Mouse (Mus musculus) hematopoietic stem cell, adult 5-6 weeks (primary cell): Measurements from ENCODE around the gene Gm45837. TPM values are rescaled to one million over a fixed set of nuclear protein-coding genes. Genes with fewer than 3 reads are reported as not detected.
A peak's percentile ranks its signal among the peaks of the same experiment; 100 is the strongest.

ENCODE experiments used
- ATAC-seq, 2 experiments: fragments of 125-278 bp in 1 of 2; replicated peaks in 1 of 2; 2 replicates each; pipeline ENCODE4 v1.8.0; 2016 to 2017; ENCODE audit warnings: inconsistent platforms in 2 of 2, mild to moderate bottlenecking in 2 of 2, moderate number of reproducible peaks in 2 of 2, low read depth in 1 of 2, moderate TSS enrichment in 1 of 2; ENCODE audit not compliant: low FRiP score in 2 of 2, poor library complexity in 2 of 2, severe bottlenecking in 2 of 2, insufficient read depth in 1 of 2, low TSS enrichment in 1 of 2
- total RNA-seq: library from RNA; stranded (forward); fragments of 172-1452, 232-1000 nt; gene quantifications from 2 replicates; pipeline ENCODE4 v1.2.3, GENCODE M21; 2017

Gm45837 gene
- total RNA-seq, 1 experiment from 2014 or later: 12.1 TPM

DNA sequence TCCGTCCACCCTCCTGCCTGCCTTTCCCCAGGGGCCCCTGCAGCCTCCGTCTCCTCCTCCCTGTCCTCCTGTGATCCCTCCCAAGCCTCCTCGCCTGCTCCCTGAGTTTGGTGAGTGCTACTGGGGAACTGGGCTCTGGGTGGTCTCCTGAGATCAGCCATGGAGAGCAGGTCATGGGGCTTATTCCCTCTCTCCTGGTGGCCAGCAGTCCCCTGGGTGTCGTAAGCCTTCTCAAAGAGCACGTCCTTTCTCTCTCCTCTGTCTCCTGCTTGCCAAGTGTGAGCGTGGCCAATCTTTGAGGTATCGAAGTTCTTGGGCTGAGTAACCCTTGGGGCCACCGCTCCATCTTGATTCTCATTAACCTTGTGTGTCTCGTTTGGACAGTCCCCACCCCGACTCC, 25.8 kb upstream of the Gm45837 start:
- no peak for ATAC-seq

DNA sequence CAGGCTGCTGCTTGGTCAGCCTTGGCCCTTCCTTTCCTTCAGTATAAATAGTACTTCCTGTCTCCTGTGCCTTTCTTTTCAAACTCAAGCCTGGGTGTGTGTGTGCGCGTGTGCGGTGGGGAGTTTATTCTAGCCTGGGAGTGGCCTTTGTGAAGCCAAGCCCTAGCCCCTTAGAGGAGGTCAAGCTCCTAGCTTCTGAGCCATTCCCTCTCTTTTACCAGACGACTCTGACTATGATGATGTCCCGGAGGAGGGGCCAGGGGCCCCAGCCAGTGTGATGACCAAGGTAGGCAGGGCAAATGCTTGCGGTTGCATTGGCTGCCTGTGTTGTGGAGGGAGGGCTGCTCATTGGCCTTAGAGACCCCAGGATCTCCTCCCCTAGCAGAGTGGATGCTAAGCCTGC, 25.4 kb upstream of the Gm45837 start:
- ATAC-seq: no peak

DNA sequence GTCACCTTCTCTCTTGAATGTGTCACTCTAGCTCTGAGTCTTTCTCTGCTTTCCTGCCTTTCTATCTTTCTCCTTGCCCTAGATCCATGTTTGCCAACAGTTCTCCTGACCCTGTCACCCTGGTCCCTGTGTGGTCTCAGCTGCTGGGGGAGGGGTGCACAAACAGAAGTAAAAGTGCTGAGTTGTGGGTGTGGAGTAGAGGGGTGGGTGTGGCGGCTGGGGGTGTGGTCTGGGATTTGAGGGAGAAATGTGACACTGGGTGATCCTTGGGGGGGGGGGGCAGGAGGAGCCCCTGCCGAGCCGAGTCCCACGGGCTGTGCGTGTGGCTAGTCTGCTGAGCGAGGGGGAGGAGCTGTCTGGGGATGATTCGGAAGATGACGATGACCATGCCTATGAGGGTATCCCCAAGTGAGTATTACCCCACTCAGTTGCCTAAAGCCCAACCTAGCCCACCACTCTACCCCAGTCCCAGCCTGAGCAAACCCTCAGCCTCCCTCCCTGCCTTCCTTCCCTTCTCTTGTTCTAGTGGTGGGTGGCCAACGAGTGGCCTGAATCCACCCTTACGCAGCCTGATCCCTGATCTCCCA, 24.7 kb upstream of the Gm45837 start:
- no peak for ATAC-seq

DNA sequence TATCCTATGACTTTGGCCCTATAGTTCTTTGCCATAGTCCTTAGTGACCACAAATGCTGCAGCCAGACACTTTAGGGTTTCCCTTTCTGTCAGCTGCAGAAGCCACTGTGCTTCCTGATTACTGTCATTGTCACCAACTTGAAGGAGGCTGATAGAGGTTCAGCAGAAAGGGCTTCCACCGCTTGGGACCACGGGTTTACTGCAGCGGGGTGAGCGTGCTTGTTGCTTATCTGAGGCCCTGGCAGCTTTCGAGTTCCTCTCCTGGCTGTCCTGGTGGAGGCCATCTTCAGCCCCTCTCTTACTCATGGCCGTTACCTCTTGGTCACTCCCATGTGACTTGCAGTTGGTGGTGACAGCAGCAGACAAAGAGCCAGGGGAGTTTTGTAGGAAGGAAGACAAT, 21.4 kb upstream of the Gm45837 start:
- no peak for ATAC-seq

DNA sequence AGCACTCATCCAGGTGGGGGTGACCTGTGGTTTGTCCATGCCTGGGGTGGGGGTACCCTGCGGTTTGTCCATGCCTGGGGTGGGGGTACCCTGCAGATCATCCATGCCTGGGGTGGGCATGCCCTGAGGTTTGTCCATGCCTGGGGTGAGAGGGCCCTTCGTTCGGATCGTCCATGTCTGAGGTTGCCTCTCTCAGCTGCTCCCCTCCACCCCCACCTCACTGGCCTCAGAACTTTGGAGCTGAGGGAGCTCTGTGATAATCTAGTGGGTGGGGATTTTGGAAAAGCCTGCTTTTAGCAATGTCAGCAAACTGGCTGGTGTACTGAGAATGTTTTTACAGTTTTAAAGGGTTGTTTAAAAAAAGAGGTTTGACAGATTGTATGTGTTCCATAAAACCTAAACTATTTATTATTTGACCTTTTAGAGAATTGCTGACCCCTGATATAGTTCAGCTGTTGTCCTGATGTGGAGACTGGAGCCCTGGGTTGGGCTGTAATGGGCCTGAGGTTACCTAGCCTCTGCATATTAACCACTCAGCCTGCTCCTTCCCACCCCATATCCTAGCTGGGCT, 18.7 kb upstream of the Gm45837 start:
- no peak for ATAC-seq

DNA sequence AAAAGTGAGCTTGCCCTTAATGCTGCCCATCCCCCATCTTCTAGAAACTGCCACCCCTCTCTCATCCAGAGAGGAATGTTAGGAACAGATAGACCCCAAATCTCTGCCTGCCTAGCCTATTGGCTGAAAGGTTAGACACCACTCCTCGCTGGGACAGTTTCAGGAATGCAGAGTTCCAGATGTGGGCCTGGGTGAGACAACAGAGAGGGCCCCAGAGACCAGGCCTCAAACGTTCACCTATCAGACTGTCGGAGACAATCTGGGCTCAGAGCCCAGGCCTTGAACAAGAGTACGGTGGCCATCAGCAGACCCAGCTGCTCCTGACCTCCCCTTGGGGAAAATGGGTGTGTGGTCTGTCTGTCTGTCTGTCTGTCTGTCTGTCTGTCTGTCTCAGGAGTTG, 17.7 kb upstream of the Gm45837 start:
- ATAC-seq: no peak

DNA sequence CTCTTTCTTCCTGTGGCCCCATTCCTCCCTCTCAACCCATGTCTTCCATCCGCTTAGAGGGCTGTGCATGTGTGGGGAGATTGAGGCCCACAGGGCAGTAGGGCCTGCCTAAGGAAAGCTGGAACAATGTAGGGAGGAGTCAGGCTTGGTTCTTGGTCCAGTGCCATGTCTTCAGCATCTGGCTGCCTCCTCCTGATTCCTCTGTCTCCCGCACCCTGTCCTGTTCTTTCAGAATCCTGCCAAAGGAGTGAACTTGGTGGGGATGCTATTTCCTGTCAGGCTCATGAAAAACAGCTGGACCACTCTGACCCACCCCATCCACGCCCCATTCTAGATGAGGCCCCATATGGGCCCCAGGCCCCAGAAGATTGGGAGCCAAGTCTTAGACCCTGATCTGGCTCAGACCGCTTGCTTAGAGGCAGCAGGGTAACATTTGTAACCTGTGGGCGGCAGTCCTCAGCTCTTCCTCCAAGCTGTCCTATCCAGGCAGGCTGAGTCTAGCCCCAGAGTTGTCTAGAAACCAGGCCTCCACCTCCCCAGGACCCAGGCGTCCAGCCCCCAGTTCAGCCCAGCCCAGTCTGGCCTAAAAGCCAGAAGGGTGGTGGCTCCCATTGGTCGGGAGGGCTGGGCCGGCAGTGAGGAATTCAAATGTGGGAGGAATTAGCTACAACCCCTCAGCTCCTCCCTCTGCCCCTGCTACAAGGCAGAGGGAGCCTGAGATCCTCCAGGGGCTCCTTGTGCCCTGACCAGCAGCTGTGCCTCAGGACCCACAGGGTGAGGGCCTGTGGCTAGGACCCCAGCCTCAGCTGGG, 16.8 kb upstream of the Gm45837 start:
- ATAC-seq: no peak

DNA sequence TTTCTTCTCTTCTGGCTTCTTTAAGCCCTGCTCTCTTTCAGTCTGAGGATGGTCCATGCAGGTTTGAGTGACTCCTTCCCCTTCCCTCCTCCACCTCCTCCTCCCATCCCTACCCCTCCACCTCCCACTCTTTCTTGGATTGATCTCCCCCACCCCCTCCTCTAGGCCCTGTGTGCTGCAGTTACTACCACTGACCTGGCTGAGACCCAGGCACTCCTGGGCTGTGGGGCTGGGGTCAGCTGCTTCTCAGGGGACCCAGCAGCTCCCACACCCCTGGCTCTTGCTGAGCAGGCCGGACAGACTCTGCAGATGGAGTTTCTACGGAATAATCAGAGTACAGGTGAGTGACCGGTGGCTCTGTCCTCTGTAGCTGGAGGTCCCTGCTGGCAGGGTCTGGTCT, 16.1 kb upstream of the Gm45837 start:
- ATAC-seq: no peak

DNA sequence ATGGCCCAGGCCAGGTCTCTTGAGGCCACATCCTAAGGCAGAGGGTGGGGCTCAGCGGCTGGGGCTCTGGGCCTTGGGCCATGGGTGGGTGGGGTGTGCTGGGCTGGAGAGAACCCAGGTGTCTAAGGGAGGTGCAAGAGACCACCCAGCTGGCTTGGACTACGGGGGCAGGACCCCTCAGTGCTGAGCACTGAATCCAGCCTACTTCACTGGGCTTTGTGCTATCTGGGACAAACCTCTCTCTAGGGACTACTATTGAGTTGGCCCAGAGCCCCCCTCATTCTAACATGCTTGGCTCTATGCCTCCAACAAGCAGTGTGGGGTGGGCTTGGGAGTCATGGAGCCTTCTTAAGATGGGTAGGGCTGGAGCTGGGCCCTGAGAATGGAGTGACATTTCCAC, 15.2 kb upstream of the Gm45837 start:
- no peak for ATAC-seq

DNA sequence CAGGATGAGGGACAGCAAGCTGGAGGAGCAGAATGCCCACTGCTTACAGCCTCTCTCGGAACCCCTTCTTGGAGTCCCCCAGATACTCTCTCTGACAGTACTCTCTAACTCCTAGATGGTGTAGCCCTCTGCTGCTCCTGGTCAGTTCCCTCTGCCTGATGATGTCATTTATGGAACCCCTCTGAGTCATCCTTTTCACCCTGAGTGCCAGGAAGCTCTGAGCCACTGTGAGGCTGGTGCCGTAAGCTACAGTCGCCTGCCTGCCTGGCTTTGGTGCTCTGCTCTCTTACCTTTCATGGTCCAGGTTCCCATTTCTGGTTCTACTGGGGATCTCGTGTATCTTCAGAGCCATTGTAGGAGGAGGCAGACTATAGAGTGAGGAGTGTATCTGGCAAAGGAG, 13.5 kb upstream of the Gm45837 start:
- ATAC-seq: no peak

DNA sequence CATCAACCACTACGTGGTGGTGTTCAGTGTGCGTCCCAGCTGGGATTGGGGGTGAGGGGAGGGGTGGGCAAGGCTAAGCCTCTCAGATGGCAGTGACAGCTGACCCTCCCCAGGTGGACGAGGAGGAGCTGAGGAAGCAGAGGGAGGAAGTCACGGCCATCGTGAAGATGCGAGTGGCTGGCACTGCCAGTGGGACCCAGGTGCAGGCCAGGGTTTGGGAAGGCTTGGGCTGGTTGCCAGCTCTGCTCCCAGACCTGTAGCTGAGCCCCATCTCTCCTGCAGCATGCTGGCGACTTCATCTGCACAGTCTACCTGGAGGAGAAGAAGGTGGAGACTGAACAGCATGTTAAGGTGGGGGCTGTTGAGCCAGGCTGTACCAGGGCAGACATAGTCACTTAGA, 9.2 kb upstream of the Gm45837 start:
- no peak for ATAC-seq

DNA sequence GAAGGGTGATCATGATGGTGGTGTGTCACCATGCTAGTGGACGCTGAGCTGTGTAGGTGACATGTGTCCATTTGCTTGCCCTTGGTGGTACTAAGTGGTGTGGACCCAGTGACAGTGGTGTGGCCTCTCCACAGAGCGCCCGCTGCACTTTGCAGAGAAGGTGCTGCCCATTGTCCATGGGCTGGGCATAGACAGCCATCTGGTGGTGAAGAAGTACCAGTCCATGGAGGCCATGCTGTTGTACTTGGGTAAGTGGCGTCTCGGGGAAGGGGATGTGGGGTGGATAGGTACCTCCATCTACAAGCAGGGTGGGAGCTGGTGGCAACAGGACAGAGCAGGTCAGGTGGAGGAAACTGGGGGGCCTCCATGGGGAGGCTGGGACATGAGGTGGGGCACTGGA, 6.9 kb upstream of the Gm45837 start:
- no peak for ATAC-seq

DNA sequence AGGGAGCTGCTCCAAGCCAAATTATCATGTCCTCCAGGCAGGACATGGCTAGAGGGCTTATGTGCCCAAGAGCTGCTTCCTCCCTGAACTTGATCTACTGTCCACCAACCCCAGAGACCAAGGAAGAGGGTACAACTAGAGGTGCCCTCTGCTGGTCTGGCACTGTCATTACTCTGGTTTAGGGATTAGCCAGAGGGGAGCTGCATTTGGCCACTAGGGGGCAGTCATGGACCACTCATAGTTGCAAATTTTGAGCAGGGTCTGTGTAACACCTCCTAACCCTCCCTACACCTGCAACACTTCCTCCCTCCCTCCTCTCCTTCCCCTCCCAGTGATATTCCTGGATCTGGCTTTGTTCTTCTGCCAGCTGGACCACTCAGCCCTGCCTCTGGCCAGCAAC, 2.1 kb downstream of the Gm45837 start:
- peak; percentile 63 to 91 for ATAC-seq

DNA sequence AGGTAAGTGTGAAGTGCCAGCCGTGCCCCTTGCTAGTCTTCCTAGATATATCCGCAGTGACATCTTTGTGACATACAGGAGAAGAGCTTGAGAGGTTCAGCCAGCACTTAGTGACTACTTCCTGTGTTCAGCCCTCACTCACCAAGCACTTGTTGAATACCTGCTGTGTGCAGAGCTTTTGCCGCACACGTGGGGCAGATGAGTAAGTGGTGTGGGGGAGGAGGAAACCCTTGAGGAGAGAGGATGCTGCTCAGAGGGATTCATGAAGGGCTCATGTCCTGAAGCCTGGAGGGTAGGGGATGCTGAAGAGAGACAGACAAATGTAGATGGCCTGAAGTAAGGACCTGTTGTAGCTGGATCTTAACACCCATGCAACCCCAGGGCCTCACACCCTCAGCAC, 3.5 kb downstream of the Gm45837 start:
- ATAC-seq: no peak

DNA sequence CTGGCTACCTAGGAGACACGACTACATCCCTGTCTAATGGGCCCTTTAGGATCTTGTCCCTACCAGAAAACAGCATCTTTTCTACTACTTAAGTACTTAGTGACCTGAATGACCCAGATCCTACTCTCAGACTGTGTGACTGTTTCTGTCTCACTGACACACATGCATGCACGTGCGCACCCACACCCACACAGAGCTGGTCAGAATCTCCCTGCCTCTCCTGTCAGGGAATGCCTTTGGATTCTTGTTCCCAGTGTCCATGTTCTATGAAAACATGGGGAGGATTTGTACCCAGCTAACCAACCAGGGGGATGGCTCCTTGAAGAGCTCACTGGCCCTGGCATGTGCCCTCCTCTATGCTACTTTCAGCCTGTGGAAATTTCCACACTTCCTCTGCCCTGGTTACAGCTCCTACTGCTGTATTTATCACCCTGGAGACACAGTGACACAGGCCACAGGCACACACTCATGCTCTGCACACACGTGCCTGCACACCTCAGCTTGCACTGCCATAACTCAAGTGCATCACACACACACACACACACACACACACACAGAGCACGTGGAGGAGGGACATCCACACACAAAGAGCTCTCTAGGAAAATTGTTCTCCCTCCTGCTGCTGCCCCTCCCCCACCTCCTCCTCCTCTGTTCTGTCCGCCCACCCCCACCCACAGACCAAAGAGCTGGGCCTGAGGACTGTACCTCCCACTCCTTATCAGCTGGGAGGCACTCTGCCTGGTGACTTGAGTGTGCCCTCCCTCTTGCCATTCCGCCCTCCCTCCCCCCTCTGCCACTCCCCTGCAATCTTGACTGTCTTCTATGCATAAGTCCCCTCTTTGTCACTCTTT, 4.2 kb downstream of the Gm45837 start:
- ATAC-seq: no peak

DNA sequence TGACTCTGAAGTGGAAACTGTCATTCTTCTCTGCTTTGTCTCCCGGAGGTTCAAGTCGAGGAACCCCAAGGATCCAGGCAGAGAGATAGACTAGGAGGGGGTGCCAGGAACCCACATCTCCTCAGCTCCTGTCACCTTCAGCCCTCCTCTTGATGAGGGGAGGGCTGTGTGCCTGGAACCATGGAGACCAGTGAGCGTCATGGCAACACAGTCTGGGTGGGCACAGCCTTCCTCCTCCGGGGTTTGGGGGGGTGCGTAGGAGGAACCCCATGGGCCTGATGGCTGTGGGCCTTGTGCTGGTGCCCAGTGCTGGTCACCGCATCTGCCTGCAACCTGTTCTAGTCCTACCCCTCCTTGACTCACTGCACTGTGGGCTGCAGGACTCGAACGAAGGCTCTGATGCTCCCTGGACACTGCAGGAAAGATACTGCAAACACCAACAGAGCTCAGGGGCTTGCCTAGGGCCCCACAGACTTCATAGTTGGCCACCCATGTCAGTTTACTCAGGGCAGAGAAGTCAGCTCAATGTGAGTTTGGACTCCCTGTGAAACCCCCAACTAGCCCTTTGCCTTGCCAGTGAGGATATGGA, 4.9 kb downstream of the Gm45837 start:
- ATAC-seq: no peak

DNA sequence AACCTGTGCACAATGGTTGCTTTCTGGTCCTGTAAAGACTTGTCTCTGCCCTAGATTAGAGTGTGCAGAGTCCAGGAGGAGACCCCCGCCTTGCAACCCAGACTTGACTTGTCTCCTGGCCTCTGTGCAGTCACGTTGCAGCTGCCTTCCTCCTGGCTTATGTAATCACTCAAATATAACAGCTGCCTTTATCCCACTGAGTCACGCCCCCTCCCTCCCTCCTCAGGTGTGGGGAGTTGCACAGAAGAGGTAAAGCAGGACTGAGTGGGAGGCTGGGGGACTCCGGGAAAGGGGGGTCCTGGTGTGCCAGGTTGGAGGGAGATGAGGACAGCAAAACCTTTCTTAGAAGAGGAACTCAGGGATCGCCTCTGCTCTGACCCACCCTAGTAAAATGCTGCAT, 5.7 kb downstream of the Gm45837 start:
- no peak for ATAC-seq
